Mouse (Mus musculus) central nervous system, embryonic 14 days (tissue): ENCODE data around the gene Sf3a2. TPM values are rescaled to one million over a fixed set of nuclear protein-coding genes. Genes with fewer than 3 reads are reported as not detected.

Source experiments
- polyA plus RNA-seq: library from polyadenylated mRNA; depleted of rRNA; stranded (reverse); fragments of >200 nt; gene quantifications from 2 replicates; pipeline ENCODE4 v1.2.3, GENCODE M21; 2012; rRNA removed

Sf3a2 gene
- polyA plus RNA-seq = 85.0 and 92.8 TPM in 2 replicates

GRCm38 (mm10) chr10:80798150-80799006 is at the start of gene Sf3a2, which contains the start of gene Plekhj1:
Gene Sf3a2, plus strand, starts transcription at chr10:80798198.
Gene Plekhj1, minus strand, starts transcription at chr10:80798626.

GRCm38 (mm10) chr10:80754594-80755290 is 43.3 kb upstream of the Sf3a2 start, which contains the start of gene Dot1l:
Gene Dot1l, plus strand, starts transcription at chr10:80755206.

GRCm38 (mm10) chr10:80804916-80805315 is 6.9 kb downstream of the Sf3a2 start, which contains the start of gene Amh:
Gene Amh, plus strand, starts transcription at chr10:80805243.

DNA sequence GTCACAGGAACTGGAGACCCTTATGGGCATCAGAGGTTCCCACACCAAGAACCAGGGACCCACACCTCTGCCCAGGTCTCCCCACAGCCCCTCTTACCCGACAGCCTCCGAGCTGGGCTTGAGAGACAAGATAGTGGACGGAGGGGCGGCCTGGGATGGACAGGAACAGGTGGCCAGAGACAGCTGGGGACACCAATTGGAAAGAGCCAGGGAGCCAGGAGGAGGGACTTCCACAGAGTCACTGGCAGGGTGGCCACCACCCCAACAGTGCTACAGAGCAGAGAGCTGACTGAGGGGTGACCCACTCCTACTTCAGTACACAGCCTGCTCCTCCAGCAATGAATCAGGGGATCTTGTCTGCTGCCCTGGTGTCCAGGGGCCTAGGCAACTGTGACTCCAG is 15.4 kb downstream of the Sf3a2 start, which contains the start of gene Jsrp1:
Gene Jsrp1 (minus strand): TSS at position 133 of the 400 bp plus-strand sequence.

GRCm38 (mm10) chr10:80826151-80827062 is 28.4 kb downstream of the Sf3a2 start, which contains the start of gene Oaz1:
Gene Oaz1, plus strand, starts transcription at chr10:80826656.

DNA sequence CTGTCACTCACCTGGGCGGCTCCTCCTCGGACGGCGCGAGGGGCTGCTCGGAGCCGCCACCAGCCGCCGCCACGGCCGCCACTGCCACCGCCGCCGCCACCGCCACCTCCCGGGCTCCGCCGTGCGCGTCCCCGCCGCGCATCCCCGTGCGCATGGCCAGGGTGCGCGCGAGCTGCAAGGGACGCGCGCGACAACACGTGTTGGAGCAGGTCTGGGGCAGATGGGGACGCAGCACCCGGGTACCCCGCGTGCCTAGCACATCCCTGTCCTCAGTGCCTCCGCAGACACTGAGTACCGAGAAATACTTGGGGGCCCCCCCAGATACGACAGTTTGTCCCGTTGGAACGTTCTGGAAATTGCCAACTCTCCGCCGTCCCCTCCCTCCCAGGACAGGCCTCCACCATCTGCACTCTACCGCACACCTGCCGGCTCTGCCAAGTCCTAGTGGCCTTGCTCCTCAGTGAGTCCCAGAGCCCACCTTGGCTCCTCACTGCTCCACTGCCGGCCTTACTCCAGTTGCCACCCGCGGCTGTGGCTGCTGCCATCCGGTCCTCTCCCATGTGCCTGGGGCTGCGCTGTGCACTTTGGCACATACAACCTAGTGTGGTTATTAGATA is 46.0 kb downstream of the Sf3a2 start, which contains the start of gene Lingo3:
Gene Lingo3 (minus strand): TSS at position 109 of the 617 bp plus-strand sequence.

Other genes with a start within 250 kb of the Sf3a2 start
- gene Rexo1, start 236.6 kb upstream of the Sf3a2 start, polyA plus RNA-seq = 59.5 and 61.4 TPM in 2 replicates
- gene Klf16, start 220.9 kb upstream of the Sf3a2 start, polyA plus RNA-seq = 13.9 and 14.8 TPM in 2 replicates
- gene Abhd17a, start 207.9 kb upstream of the Sf3a2 start, polyA plus RNA-seq = 126 and 131 TPM in 2 replicates
- 53.6 and 62.1 TPM in 2 replicates for gene Scamp4, start 195.3 kb upstream of the Sf3a2 start, polyA plus RNA-seq
- gene Adat3, start 195.3 kb upstream of the Sf3a2 start, polyA plus RNA-seq = 11.3 and 11.5 TPM in 2 replicates
- 4.7 TPM in 2 replicates for gene Gm49322, start 192.2 kb upstream of the Sf3a2 start, polyA plus RNA-seq
- gene Csnk1g2, start 175.4 kb upstream of the Sf3a2 start, polyA plus RNA-seq = 203 and 212 TPM in 2 replicates
- gene Btbd2, start 141.1 kb upstream of the Sf3a2 start, polyA plus RNA-seq = 93.0 and 93.8 TPM in 2 replicates
- gene Mknk2, start 120.1 kb upstream of the Sf3a2 start, polyA plus RNA-seq = 87.9 and 92.8 TPM in 2 replicates
- 34.5 and 37.2 TPM in 2 replicates for gene Mob3a, start 96.2 kb upstream of the Sf3a2 start, polyA plus RNA-seq
- 66.3 and 70.4 TPM in 2 replicates for gene Izumo4, start 96.0 kb upstream of the Sf3a2 start, polyA plus RNA-seq
- gene Ap3d1, start 55.9 kb upstream of the Sf3a2 start, polyA plus RNA-seq = 153 and 171 TPM in 2 replicates
- gene Dot1l, start 43.0 kb upstream of the Sf3a2 start, polyA plus RNA-seq = 46.3 and 56.0 TPM in 2 replicates
- 116 and 118 TPM in 2 replicates for gene Plekhj1, start 428 bp downstream of the Sf3a2 start, polyA plus RNA-seq
- gene Amh, start 7.0 kb downstream of the Sf3a2 start, polyA plus RNA-seq = 1.4 and 1.5 TPM in 2 replicates
- gene Jsrp1, start 15.3 kb downstream of the Sf3a2 start, polyA plus RNA-seq = 0.48 and 2.0 TPM in 2 replicates
- 683 and 719 TPM in 2 replicates for gene Oaz1, start 28.5 kb downstream of the Sf3a2 start, polyA plus RNA-seq
- gene Lingo3, start 45.8 kb downstream of the Sf3a2 start, polyA plus RNA-seq = 3.6 and 3.8 TPM in 2 replicates
- 387 and 393 TPM in 2 replicates for gene Lsm7, start 57.0 kb downstream of the Sf3a2 start, polyA plus RNA-seq
- gene Sppl2b, start 57.1 kb downstream of the Sf3a2 start, polyA plus RNA-seq = 92.4 and 97.1 TPM in 2 replicates
- gene Tmprss9, start 73.7 kb downstream of the Sf3a2 start, polyA plus RNA-seq = 0.18 and 0.24 TPM in 2 replicates
- 220 and 228 TPM in 2 replicates for gene Timm13, start 102.8 kb downstream of the Sf3a2 start, polyA plus RNA-seq
- gene Lmnb2, start 120.0 kb downstream of the Sf3a2 start, polyA plus RNA-seq = 67.4 and 72.6 TPM in 2 replicates
- 11.8 and 18.5 TPM in 2 replicates for gene Gadd45b, start 131.9 kb downstream of the Sf3a2 start, polyA plus RNA-seq
- 10.9 and 12.3 TPM in 2 replicates for gene Gng7, start 216.7 kb downstream of the Sf3a2 start, polyA plus RNA-seq
- gene Diras1, start 227.5 kb downstream of the Sf3a2 start, polyA plus RNA-seq = 37.6 and 39.8 TPM in 2 replicates
- 53.7 and 54.5 TPM in 2 replicates for gene Slc39a3, start 239.2 kb downstream of the Sf3a2 start, polyA plus RNA-seq